Mouse (Mus musculus): ENCODE results near the gene Sult1c1. TPM values are rescaled to one million over a fixed set of nuclear protein-coding genes. Genes with fewer than 3 reads are reported as not detected.
"Not testable (repeated sequence)": the region's sequence is repeated elsewhere in the genome, so short reads cannot be mapped to it uniquely, and the experiment has no call there.

Sult1c1 gene
- total RNA-seq (2015; ENCODE audit: low replicate concordance) (not detected in 2 replicates), total RNA-seq (2017; ENCODE audit: low replicate concordance) (not detected in 2 replicates)

DNA sequence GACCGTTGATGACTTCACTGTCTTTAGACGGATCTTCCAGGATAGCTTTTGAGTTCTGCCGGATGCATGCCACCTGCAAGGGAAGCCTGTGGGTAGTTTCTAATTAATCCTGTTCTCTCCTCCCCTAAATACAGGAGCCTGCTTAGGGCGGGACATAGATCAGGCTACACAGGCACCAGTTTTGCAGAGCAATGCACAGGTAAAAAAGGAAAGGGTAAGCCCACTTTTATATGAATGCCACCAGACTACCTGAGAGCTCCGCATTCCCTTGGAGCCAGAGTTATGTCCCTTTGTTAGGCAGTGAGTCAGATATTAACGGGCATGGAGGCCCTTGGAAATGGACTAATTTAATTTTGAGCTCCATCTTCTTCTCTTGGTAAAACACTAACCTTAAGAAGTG, at the start of gene Sult1c1:
Gene Sult1c1, minus strand, starts transcription at position 101 of the 400 bp plus-strand sequence.
- no peak for ATAC-seq (replicated peaks; ENCODE audit: low FRiP score, poor library complexity, severe bottlenecking)

DNA sequence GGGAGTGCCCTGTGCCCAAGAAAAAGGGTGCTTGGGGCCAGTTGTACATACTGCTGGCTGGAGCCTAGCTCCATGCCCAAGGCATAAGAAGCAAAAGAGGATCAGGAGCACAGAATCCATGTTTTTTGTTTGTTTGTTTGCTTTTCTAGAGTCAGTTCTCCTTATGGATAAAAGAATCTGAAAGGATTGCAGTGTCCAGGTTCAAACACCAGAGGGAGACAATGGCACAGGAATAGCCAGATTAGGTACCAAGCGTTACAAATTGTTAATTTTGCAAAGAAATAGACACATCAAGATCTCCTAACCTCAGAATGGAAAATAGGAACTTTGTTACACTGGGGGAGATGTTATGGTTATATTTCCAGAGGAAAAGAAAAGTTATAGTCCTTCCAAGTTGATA, 23.7 kb upstream of the Sult1c1 start:
- no peak for ATAC-seq (replicated peaks; ENCODE audit: low FRiP score, poor library complexity, severe bottlenecking)

DNA sequence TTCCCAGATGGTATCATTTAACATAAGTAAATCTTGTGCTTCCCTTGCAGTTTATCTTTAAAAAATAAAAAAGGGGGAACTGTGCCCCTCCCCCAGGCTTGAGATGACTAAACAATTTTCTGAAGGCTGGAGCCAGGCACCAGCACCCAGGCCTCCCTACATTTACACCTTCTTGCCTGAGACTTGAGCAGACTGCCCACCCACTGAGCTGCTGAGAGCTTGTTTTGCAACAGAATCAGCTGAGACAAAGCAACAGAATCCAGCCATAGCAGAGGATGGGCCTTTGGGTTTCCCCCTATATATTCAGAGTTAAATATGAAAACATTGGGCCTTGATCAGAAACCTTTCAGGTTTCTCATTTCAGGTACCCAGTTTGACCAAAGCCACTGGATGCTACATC, 20.7 kb upstream of the Sult1c1 start:
- ATAC-seq (replicated peaks; ENCODE audit: low FRiP score, poor library complexity, severe bottlenecking) = no peak

DNA sequence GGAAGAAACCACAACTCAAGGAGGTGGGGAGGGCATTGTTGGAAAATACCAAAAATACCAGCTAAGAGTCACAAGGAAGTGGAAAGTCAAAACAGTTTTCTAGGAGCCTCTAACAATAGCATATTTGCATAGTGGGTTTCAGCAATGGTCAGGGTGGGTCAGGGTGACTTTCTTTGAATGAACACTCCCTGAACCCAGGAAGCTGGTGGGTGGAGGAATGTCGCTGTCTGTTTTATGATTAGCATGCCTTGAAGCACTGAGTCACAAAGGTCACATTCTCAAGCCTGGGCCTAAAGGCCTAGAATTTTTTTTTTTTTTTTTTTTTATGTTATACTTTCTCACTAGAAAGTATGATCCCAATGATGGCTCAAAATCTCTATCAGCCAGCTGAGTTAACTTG, 20.1 kb upstream of the Sult1c1 start:
- ATAC-seq (replicated peaks; ENCODE audit: low FRiP score, poor library complexity, severe bottlenecking) = not testable (repeated sequence)

DNA sequence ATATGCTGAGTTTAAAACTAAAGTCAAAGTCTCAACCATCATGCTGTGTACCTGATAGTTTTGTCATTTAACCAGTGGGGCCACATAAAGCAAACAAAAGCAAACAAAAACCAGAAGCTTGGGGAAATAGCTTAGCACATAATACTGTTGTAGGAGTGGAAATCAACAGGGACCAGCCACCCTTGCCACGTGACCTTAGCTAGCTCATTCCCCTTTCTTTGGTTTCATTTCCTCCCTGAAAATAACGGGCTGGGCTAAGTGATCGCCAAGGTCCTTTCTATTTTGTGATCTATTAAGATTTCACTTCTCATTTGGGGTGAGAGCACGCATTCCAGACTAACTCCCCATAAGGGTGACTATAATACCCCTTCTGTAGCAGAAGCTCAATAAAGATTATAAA, 13.0 kb upstream of the Sult1c1 start:
- ATAC-seq (replicated peaks; ENCODE audit: low FRiP score, poor library complexity, severe bottlenecking) = no peak

DNA sequence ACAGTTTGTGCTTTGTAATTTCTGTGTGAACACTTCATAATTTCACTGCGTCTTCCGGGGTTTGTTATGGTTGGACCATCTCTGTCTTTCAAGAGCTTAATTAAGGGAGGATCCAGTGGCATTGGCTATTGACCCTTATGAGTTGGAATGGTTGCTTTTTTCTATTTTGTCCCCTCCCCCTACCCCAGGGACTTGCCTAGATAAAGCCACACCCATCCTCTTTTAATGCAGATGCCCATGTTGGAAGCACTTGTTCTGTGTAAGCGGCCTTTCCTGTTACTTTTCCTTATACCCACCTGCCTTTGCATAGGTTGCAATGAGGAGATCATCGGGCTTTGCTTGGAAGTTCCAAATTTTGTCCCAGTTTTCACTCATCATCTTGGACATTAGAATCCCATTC, 16.9 kb downstream of the Sult1c1 start:
- ATAC-seq (replicated peaks; ENCODE audit: low FRiP score, poor library complexity, severe bottlenecking) = no peak

DNA sequence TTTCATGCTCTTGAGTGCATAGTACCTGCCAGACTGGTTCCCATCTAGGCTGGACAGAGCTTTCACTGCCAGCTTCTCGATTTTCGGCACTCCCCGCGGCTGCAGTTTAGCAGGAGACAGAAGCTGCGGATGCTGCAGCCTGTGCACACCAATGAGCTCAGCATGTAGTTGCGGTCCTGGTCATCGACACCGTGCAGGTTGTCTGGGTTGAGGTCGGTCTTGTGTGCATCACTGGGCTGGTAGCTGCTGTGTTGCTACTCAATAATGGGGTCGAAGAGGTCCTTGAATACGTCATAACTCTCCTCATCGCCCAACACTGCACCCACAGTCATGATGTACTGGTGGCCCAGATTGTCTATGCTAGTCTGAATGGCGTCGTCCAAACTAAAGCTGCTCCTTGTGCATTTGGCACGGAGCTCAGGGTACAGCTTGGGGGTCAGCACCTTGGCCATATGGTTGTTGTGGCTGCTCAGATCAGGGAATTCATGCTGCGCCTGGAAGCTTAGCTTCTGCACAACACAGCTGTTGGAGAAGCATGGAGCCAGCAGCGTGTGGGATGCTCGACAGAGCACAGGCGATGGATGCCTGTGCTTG, 48.8 kb downstream of the Sult1c1 start:
- no peak for ATAC-seq (replicated peaks; ENCODE audit: low FRiP score, poor library complexity, severe bottlenecking)

DNA sequence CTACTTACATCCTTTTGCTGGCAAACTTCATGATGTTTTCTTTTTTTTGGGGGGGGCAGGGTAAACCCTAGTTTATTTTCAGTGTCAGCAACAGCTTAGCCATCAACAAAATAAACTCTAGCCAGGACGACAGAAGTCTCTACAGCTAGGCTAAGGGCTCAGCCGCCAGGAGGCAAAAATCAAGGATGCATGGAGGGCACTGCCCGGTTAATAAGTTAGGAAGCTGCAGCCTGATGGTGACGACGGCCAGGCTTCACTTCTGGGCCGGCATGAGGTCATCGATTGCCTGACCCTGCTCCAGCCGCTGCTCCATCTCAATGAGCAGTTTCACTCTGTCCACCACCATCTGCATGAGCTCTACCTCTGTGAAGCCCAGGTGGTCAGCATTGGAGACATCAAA, 49.7 kb downstream of the Sult1c1 start:
- ATAC-seq (replicated peaks; ENCODE audit: low FRiP score, poor library complexity, severe bottlenecking) = no peak

Other genes starting within 250 kb of the Sult1c1 start
- gene Sult1c2, start 144.3 kb downstream of the Sult1c1 start, total RNA-seq (2015; ENCODE audit: low replicate concordance) = not detected in 2 replicates
- not detected in 2 replicates for gene Sult1c2, start 144.3 kb downstream of the Sult1c1 start, total RNA-seq (2017; ENCODE audit: low replicate concordance)